19 mouse cellular contexts compared by ENCODE assay signal in the genomic region with DNA sequence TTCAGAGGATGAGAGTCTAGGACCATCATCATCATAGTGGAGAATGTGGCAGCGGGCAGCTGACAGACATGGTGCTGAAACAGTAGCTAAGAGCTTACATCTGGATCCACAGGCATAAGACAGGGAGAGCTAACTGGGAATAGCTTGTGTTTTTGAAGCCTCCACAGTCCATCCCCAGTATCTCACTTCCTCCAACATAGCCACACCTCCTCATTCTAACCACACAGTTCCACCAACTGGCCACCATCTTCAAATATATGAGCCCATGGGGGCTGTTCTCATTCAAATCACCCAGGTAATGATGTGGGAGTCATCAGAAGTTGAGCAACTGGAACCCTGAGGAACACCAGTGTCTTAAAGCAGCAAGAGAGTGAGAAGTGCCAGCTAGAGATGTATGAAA.
"Had no signal": no experiment of that assay in that cellular context is flagged by ENCODE, and none has a peak within 500 bp of the region (broad histone marks: within the 10 kb centered on the region; RNA-seq: fewer than 3 reads in every experiment).

No protein-coding gene starts in this region.

- ATAC-seq: liver, postnatal 0 days; lung, postnatal 0 days; midbrain, embryonic 16.5 days had no signal

- H3K27me3 ChIP-seq: lung, embryonic 15.5 days; midbrain, embryonic 12.5 days; neural tube, embryonic 12.5 days had no signal

- H3K36me3 ChIP-seq: lung, embryonic 15.5 days; midbrain, embryonic 10.5 days; midbrain, embryonic 12.5 days; neural tube, embryonic 12.5 days had no signal

- H3K4me3 ChIP-seq: lung, embryonic 15.5 days; midbrain, embryonic 10.5 days; midbrain, embryonic 12.5 days; myocyte; neural tube, embryonic 12.5 days had no signal

- H3K4me1 ChIP-seq: lung, embryonic 15.5 days; midbrain, embryonic 10.5 days; midbrain, embryonic 12.5 days; neural tube, embryonic 12.5 days had no signal

- H3K9ac ChIP-seq: liver, postnatal 0 days; lung, embryonic 15.5 days; midbrain, embryonic 12.5 days; neural tube, embryonic 12.5 days had no signal

- H3K27ac ChIP-seq: lung, embryonic 15.5 days; macrophage; midbrain, embryonic 10.5 days; midbrain, embryonic 12.5 days; neural tube, embryonic 12.5 days had no signal

- DNase-seq: liver, postnatal 0 days; lung, adult 2 months; lung, postnatal 14 days; lung, postnatal 36 days; midbrain, embryonic 14.5 days; right cerebral cortex, postnatal 25 days; right cerebral cortex, postnatal 4 days; spleen, adult 18-20 months; thymus, adult 18-20 months; thymus, postnatal 14 days; thymus, postnatal 36 days had no signal

- H3K9me3 ChIP-seq: lung, embryonic 15.5 days; midbrain, embryonic 10.5 days; midbrain, embryonic 12.5 days; neural tube, embryonic 12.5 days had no signal
